Mouse (Mus musculus) CH12.LX (cell line): Measurements from ENCODE around the gene Rbp1. TPM values are rescaled to one million over a fixed set of nuclear protein-coding genes. Genes with fewer than 3 reads are reported as not detected.

Source experiments
- DNase-seq: peaks from one replicate; pipeline ENCODE4 v3.0.0-alpha.2; 2013; ENCODE audit errors: extremely low read depth
- H3K27ac ChIP-seq: 2 replicates; pipeline ENCODE4 v1.5.1; 2012; ENCODE audit warnings: low read depth, mild to moderate bottlenecking, control low read depth, moderate library complexity; ENCODE audit not compliant: insufficient read depth
- H3K27me3 ChIP-seq: replicated peaks from 2 replicates; pipeline ENCODE3; 2012; ENCODE audit warnings: inconsistent platforms
- H3K36me3 ChIP-seq, 2 experiments: replicated peaks in 1 of 2; 2 replicates each; pipeline versions ENCODE3 to v1.6.1; 2012; ENCODE audit warnings: inconsistent platforms in 1 of 2, low read length in 1 of 2, mild to moderate bottlenecking in 1 of 2, mixed read lengths in 1 of 2, moderate library complexity in 1 of 2; ENCODE audit not compliant: control insufficient read depth in 1 of 2, insufficient read depth in 1 of 2
- H3K4me1 ChIP-seq, 2 experiments: 2 replicates each; pipeline ENCODE4 v1.6.1; 2012; ENCODE audit warnings: inconsistent platforms in 1 of 2, moderate library complexity in 1 of 2; ENCODE audit not compliant: insufficient read depth in 2 of 2, control insufficient read depth in 1 of 2
- H3K4me2 ChIP-seq: 2 replicates; pipeline ENCODE4 v1.6.1; 2012; ENCODE audit warnings: low read depth, mild to moderate bottlenecking, control low read depth; ENCODE audit not compliant: poor library complexity, insufficient read depth, severe bottlenecking
- H3K4me3 ChIP-seq, 3 experiments: fragments of 150-350 bp in 1 of 3; sonication (generic) in 1 of 3; replicated peaks in 1 of 3; 2 replicates each; pipeline versions ENCODE3 to v1.5.1; 2011 to 2012; ENCODE audit warnings: low read depth in 2 of 3, low read length in 2 of 3, mild to moderate bottlenecking in 2 of 3, moderate library complexity in 2 of 3, control low read depth in 1 of 3, improper control_type of control experiment in 1 of 3, inconsistent platforms in 1 of 3, mixed read lengths in 1 of 3; ENCODE audit not compliant: poor library complexity in 1 of 3
- H3K79me2 ChIP-seq: replicated peaks from 2 replicates; pipeline ENCODE4 v1.6.1; 2012; ENCODE audit warnings: mild to moderate bottlenecking, moderate library complexity; ENCODE audit not compliant: control insufficient read depth, poor library complexity, insufficient read depth, severe bottlenecking; ENCODE audit errors: extremely low read depth
- H3K9ac ChIP-seq: 2 replicates; pipeline ENCODE4 v1.6.1; 2012; ENCODE audit warnings: low read depth, mild to moderate bottlenecking, control low read depth, moderate library complexity; ENCODE audit not compliant: insufficient read depth
- H3K9me3 ChIP-seq: replicated peaks from 2 replicates; pipeline ENCODE3; 2012; ENCODE audit warnings: low read length, inconsistent platforms, mixed read lengths
- BHLHE40 ChIP-seq: IDR thresholded peaks from 2 replicates; pipeline ENCODE4 v1.6.1; 2011; ENCODE audit warnings: mild to moderate bottlenecking, low read depth, low read length, improper control_type of control experiment
- CHD1 ChIP-seq: IDR thresholded peaks from 2 replicates; pipeline ENCODE4 v1.6.1; 2012; ENCODE audit warnings: low read depth, low read length, improper control_type of control experiment, inconsistent platforms
- E2F4 ChIP-seq: IDR thresholded peaks from 2 replicates; pipeline ENCODE4 v1.6.1; 2011; ENCODE audit warnings: low read depth, low read length, improper control_type of control experiment; ENCODE audit not compliant: insufficient replicate concordance
- ELF1 ChIP-seq: IDR thresholded peaks from 2 replicates; pipeline ENCODE4 v1.6.1; 2014; ENCODE audit warnings: low read depth, mild to moderate bottlenecking, inconsistent platforms, low read length, improper control_type of control experiment
- ETS1 ChIP-seq: conservative IDR thresholded peaks from 2 replicates; pipeline ENCODE4 v1.6.1; 2012; ENCODE audit warnings: low read depth, mild to moderate bottlenecking, inconsistent platforms, low read length, improper control_type of control experiment, moderate library complexity
- JUND ChIP-seq: conservative IDR thresholded peaks from 2 replicates; pipeline ENCODE4 v1.6.1; 2011; ENCODE audit warnings: low read depth, low read length, improper control_type of control experiment
- MAFK ChIP-seq: IDR thresholded peaks from 2 replicates; pipeline ENCODE4 v1.6.1; 2011; ENCODE audit warnings: low read length, improper control_type of control experiment; ENCODE audit not compliant: insufficient replicate concordance
- MEF2A ChIP-seq: IDR thresholded peaks from 2 replicates; pipeline ENCODE4 v1.6.1; 2014; ENCODE audit warnings: low read depth, mild to moderate bottlenecking, inconsistent platforms, low read length, improper control_type of control experiment, borderline replicate concordance
- NRF1 ChIP-seq: IDR thresholded peaks from 2 replicates; pipeline ENCODE4 v1.6.1; 2014; ENCODE audit warnings: low read depth, mild to moderate bottlenecking, inconsistent platforms, low read length, improper control_type of control experiment, moderate library complexity
- RCOR1 ChIP-seq: conservative IDR thresholded peaks from 2 replicates; pipeline ENCODE4 v1.6.1; 2012; ENCODE audit warnings: low read depth, mild to moderate bottlenecking, inconsistent platforms, low read length, improper control_type of control experiment
- TBP ChIP-seq: conservative IDR thresholded peaks from 2 replicates; pipeline ENCODE4 v1.6.1; 2011; ENCODE audit warnings: low read depth, low read length, improper control_type of control experiment
- TCF12 ChIP-seq: IDR thresholded peaks from 2 replicates; pipeline ENCODE4 v1.6.1; 2014; ENCODE audit warnings: low read depth, mild to moderate bottlenecking, inconsistent platforms, low read length, improper control_type of control experiment
- ZC3H11A ChIP-seq: IDR thresholded peaks from 2 replicates; pipeline ENCODE4 v1.6.1; 2012; ENCODE audit warnings: low read depth, mild to moderate bottlenecking, inconsistent platforms, low read length, improper control_type of control experiment
- ZMIZ1 ChIP-seq: IDR thresholded peaks from 2 replicates; pipeline ENCODE4 v1.6.1; 2012; ENCODE audit warnings: low read depth, mild to moderate bottlenecking, inconsistent platforms, low read length, improper control_type of control experiment
- dilution Hi-C: fragments of 300-500 bp; cut with MboI; formaldehyde crosslinking; loops from 2 replicates; pipeline ENCODE4 v1.14.3; 2020; ENCODE audit warnings: low sequenced_read_pairs; ENCODE audit not compliant: extremely low pct_unique_long_range_greater_than_20kb, extremely low pct_ligation_motif_present
- in situ Hi-C: fragments of 300-500 bp; cut with MboI; formaldehyde crosslinking; loops from 3 replicates; pipeline ENCODE4 v1.14.3; 2019; ENCODE audit warnings: low sequenced_read_pairs, low pct_ligation_motif_present, low pct_unique_long_range_greater_than_20kb, mixed read lengths
- polyA plus RNA-seq: library from polyadenylated mRNA; unstranded; fragments of >175 nt; gene quantifications from 2 replicates; pipeline ENCODE4 v1.2.1, GENCODE M21; 2012; ENCODE audit warnings: low read depth; ENCODE audit not compliant: insufficient read length
- total RNA-seq, 2 experiments: library from RNA; depleted of rRNA; stranded (reverse); fragments of 300-350 nt in 1 of 2; fragments of >200 nt in 1 of 2; gene quantifications; 2 replicates each; pipeline ENCODE4 v1.2.3; 2012 to 2014

Gene Rbp1
- total and polyA plus RNA-seq, 3 experiments, result 0.04 TPM; not detected in 2

DNA sequence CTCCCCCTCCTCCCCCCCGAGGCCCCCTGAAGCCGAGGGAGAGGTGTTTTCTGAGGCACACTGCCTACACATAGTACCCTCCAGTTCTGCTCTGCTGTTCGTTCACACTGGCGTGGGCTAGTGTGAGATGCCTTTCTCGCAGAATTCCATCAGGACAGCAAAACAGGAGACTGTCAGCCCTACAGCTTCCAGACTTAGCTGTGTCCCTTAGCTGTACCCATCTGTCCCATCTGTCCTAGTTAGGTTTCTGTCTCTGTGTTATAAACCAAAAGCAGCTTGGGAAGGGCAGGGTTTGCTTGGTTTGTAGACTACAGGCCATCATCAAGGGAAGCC, 34.2 kb upstream of the Rbp1 start:
- no peak overlapping the region for H3K4me3 ChIP-seq

DNA sequence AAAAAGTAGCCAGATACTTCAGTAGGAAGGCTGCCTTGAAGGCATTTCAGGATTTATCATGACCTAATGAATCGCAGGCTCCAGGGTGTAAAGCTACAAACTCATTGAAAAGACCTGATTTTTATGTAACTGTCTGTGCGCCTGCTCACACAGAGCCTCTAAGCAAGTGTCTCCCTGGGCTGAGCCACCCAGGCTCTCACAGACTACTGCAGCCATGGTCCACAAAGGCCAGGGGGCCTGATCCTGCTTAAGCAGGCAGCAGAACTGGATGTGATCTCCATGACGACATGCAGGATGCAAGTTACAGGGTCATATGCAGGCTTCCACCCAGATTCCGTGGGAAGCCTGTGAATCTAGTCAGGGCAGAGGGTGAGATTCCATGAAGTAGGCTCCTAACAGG, 29.3 kb upstream of the Rbp1 start:
- H3K27ac ChIP-seq, result no peak overlapping the region
- H3K9me3 ChIP-seq, result no peaks in the 10 kb centered on the region
- no peaks in the 10 kb centered on the region for H3K79me2 ChIP-seq
- no peak overlapping the region for H3K4me3 ChIP-seq
- in situ Hi-C loops (no loop called here), dilution Hi-C loops (no loop called here)
- DNase-seq, result no peak
- no peaks in the 10 kb centered on the region for H3K27me3 ChIP-seq
- TF ChIP-seq ZMIZ1, result no peak
- no peak for TF ChIP-seq CHD1
- TF ChIP-seq TCF12, result no peak
- H3K4me1 ChIP-seq, result peaks cover 0 to 28% of the 10 kb centered on the region in 2 experiments; a peak in 2 of 4 replicates
- no peak overlapping the region for H3K4me2 ChIP-seq
- H3K36me3 ChIP-seq, result peaks cover 0 to 14% of the 10 kb centered on the region in 2 experiments
- H3K9ac ChIP-seq, result no peak overlapping the region

More for the DNA sequence above, 34.2 kb upstream of the Rbp1 start:
- DNase-seq, result no peak
- peaks cover 0 to 29% of the 10 kb centered on the region in 2 experiments for H3K36me3 ChIP-seq
- no peak overlapping the region for H3K27ac ChIP-seq
- H3K9me3 ChIP-seq, result no peaks in the 10 kb centered on the region
- no peaks in the 10 kb centered on the region for H3K79me2 ChIP-seq
- H3K9ac ChIP-seq, result no peak overlapping the region
- H3K4me2 ChIP-seq, result no peak overlapping the region
- no peaks in the 10 kb centered on the region for H3K27me3 ChIP-seq
- in situ Hi-C loops, result no loop called here
- H3K4me1 ChIP-seq, result peaks cover 0 to 28% of the 10 kb centered on the region in 2 experiments; a peak in 2 of 4 replicates
- no peak for TF ChIP-seq ELF1
- no peak for TF ChIP-seq ETS1
- TF ChIP-seq BHLHE40, result no peak
- TF ChIP-seq NRF1, result no peak
- no peak for TF ChIP-seq MEF2A
- dilution Hi-C loops, result no loop called here

DNA sequence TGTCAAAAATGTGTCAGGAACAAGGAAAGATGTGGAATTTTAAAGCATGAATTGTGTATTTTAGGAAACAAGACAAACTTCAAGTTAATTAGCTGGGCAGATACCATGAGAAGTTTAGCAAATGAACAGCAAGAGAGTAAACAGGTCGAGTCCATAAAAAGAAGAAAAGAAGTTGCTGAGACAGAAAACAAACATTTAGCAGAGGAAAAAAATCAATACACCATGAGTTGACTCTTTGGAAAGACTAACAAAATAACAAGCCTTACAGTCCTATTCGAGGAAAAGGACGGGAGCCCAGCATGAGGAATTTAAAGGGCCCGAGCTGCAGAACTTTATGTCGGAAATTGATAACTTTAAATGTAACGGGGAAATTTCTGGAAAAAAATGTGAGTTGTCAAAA, 25.6 kb upstream of the Rbp1 start:
- H3K79me2 ChIP-seq, result no peaks in the 10 kb centered on the region
- dilution Hi-C loops, result no loop called here
- no peak overlapping the region for H3K4me3 ChIP-seq
- peaks cover 0 to 17% of the 10 kb centered on the region in 2 experiments for H3K36me3 ChIP-seq
- no peaks in the 10 kb centered on the region for H3K9me3 ChIP-seq
- DNase-seq, result no peak
- H3K4me2 ChIP-seq, result no peak overlapping the region
- no peak overlapping the region for H3K9ac ChIP-seq
- no peaks in the 10 kb centered on the region for H3K27me3 ChIP-seq
- no peaks in the 10 kb centered on the region for H3K4me1 ChIP-seq
- TF ChIP-seq E2F4 (no peak), RCOR1 (no peak), ETS1 (no peak), ELF1 (no peak), TBP (no peak), JUND (no peak), ZMIZ1 (no peak), MAFK (no peak), ZC3H11A (no peak)
- TF ChIP-seq, all 38 proteins: peak for 0
- H3K27ac ChIP-seq, result no peak overlapping the region
- in situ Hi-C loops, result no loop called here
